Mouse (Mus musculus): ENCODE results near the gene Mybphl. TPM values are rescaled to one million over a fixed set of nuclear protein-coding genes. Genes with fewer than 3 reads are reported as not detected.

Gene Mybphl
- polyA plus RNA-seq, 1 experiment, result not detected

- TF ChIP-seq GATA1 (IDR thresholded peaks at IDR 0.05; ENCODE audit: low read length), result no peak
Measured at GRCm38 (mm10) chr3:108414857-108415830, 50.4 kb downstream of the Mybphl start, which contains the start of gene Celsr2. TSS of gene Celsr2 (minus strand) at chr3:108415552.

GRCm38 (mm10) chr3:108415831-108416223 is 51.1 kb downstream of the Mybphl start:
- TF ChIP-seq GATA1 (IDR thresholded peaks at IDR 0.05; ENCODE audit: low read length), result no peak

GRCm38 (mm10) chr3:108423006-108423405 is 58.3 kb downstream of the Mybphl start:
- TF ChIP-seq GATA1 (IDR thresholded peaks at IDR 0.05; ENCODE audit: low read length), result no peak

GRCm38 (mm10) chr3:108423844-108424801 is 59.4 kb downstream of the Mybphl start:
- no peak for TF ChIP-seq GATA1 (IDR thresholded peaks at IDR 0.05; ENCODE audit: low read length)

GRCm38 (mm10) chr3:108424944-108425623 is 60.4 kb downstream of the Mybphl start:
- TF ChIP-seq GATA1 (IDR thresholded peaks at IDR 0.05; ENCODE audit: low read length), result no peak

- no peak for TF ChIP-seq GATA1 (IDR thresholded peaks at IDR 0.05; ENCODE audit: low read length)
Measured at GRCm38 (mm10) chr3:108425624-108426018, 60.9 kb downstream of the Mybphl start.

Other genes with a start within 250 kb of the Mybphl start
- 28.4 and 45.9 TPM in 2 replicates for gene Gnai3, start 218.8 kb upstream of the Mybphl start, polyA plus RNA-seq (2012)
- gene Gpr61, start 210.0 kb upstream of the Mybphl start, polyA plus RNA-seq (2012), result not detected in 2 replicates
- 1.8 TPM in 2 replicates for gene Amigo1, start 178.6 kb upstream of the Mybphl start, polyA plus RNA-seq (2012)
- 2.4 and 3.0 TPM in 2 replicates for gene Cyb561d1, start 163.7 kb upstream of the Mybphl start, polyA plus RNA-seq (2012)
- gene Atxn7l2, start 154.0 kb upstream of the Mybphl start, polyA plus RNA-seq (2012), result 21.6 and 23.2 TPM in 2 replicates
- gene Sypl2, start 138.3 kb upstream of the Mybphl start, polyA plus RNA-seq (2012), result not detected in 2 replicates
- gene Psma5, start 108.0 kb upstream of the Mybphl start, polyA plus RNA-seq (2012), result 4.1 and 5.1 TPM in 2 replicates
- 1.6 and 2.8 TPM in 2 replicates for gene Sort1, start 80.8 kb upstream of the Mybphl start, polyA plus RNA-seq (2012)
- 47.9 and 51.7 TPM in 2 replicates for gene Psrc1, start 18.9 kb downstream of the Mybphl start, polyA plus RNA-seq (2012)
- not detected in 2 replicates for gene Celsr2, start 50.6 kb downstream of the Mybphl start, polyA plus RNA-seq (2012)
- 172 and 175 TPM in 2 replicates for gene Sars, start 80.3 kb downstream of the Mybphl start, polyA plus RNA-seq (2012)
- not detected in 2 replicates for gene 1700013F07Rik, start 169.2 kb downstream of the Mybphl start, polyA plus RNA-seq (2012)
- not detected in 2 replicates for gene 5330417C22Rik, start 171.6 kb downstream of the Mybphl start, polyA plus RNA-seq (2012)
- gene Tmem167b, start 197.6 kb downstream of the Mybphl start, polyA plus RNA-seq (2012), result 1.7 and 2.3 TPM in 2 replicates
- 0.35 and 0.38 TPM in 2 replicates for gene Taf13, start 206.8 kb downstream of the Mybphl start, polyA plus RNA-seq (2012)
- gene Wdr47, start 226.4 kb downstream of the Mybphl start, polyA plus RNA-seq (2012), result 1.5 and 1.6 TPM in 2 replicates

Data from G1E-ER4 (cell line).